Mouse (Mus musculus) G1E (cell line): Measurements from ENCODE around the gene Pbxip1.

ENCODE experiments used
- CTCF ChIP-seq: IDR thresholded peaks from 2 replicates; pipeline ENCODE4 v1.5.1; 2012; ENCODE audit warnings: low read depth, low read length, inconsistent platforms, mixed read lengths
- GATA1 ChIP-seq: IDR thresholded peaks from 2 replicates; pipeline ENCODE4 v1.6.1; 2012; ENCODE audit warnings: borderline replicate concordance, low read length, inconsistent platforms, mixed read lengths
- POLR2AphosphoS5 ChIP-seq: IDR thresholded peaks from 2 replicates; pipeline ENCODE4 v1.6.1; 2012; ENCODE audit warnings: low read depth, low read length, inconsistent platforms; ENCODE audit not compliant: insufficient replicate concordance
- TAL1 ChIP-seq: conservative IDR thresholded peaks from 2 replicates; pipeline ENCODE4 v1.6.1; 2012; ENCODE audit warnings: low read depth, low read length, inconsistent platforms, mixed read lengths

GRCm38 (mm10) chr3:89406887-89407286 is 29.6 kb upstream of the Pbxip1 start:
- TF ChIP-seq CTCF, result no peak
- TF ChIP-seq GATA1, result no peak
- no peak for TF ChIP-seq POLR2AphosphoS5
- no peak for TF ChIP-seq TAL1
